Mouse (Mus musculus): ENCODE results near the gene Zfp46. TPM values are rescaled to one million over a fixed set of nuclear protein-coding genes. Genes with fewer than 3 reads are reported as not detected.

Gene Zfp46
- total and polyA plus RNA-seq, 3 experiments: 5.9 to 6.6 TPM; not detected in 1

DNA sequence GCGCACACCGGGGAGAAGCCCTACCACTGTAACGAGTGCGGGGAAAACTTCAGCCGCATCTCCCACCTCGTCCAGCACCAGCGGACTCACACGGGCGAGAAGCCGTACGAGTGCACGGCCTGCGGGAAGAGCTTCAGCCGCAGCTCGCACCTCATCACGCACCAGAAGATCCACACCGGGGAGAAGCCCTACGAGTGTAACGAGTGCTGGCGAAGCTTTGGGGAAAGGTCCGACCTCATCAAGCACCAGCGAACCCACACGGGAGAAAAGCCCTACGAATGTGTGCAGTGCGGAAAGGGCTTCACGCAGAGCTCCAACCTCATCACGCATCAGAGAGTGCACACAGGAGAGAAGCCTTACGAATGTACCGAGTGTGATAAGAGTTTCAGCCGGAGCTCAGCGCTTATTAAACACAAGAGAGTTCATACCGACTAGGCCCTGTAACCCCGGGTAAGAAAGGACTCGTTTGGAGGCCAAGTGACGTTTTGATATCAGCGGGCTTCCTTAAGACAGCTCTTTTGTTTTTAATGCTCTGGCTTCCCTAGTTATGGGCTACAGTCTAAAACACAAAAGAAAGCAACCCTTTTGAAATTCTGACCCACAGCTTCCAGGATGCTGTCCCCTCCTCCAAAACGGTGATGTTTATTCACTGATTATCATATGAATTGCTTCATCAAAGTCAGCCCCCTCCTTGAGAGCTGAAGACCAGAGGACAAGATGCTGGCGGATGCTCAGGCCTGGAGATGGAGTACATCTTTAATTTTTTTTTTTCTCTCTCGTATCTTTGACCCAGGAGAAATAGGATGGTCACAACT, 6.5 kb downstream of the Zfp46 start:
- peaks cover 4% of the 10 kb centered on the region for H3K79me2 ChIP-seq (ENCODE audit: control insufficient read depth, insufficient read depth, low read length, poor library complexity)
- no peaks in the 10 kb centered on the region for H3K9me3 ChIP-seq (replicated peaks; ENCODE audit: insufficient read depth, low read length)
- TF ChIP-seq ZC3H11A (IDR thresholded peaks at IDR 0.05; ENCODE audit: low read depth, low read length): no peak
- no peak for TF ChIP-seq MAX (IDR thresholded peaks at IDR 0.05; ENCODE audit: low read length)
- no peak for TF ChIP-seq ELF1 (IDR thresholded peaks at IDR 0.05; ENCODE audit: low read depth, low read length)
- TF ChIP-seq POLR2AphosphoS5 (IDR thresholded peaks at IDR 0.05; ENCODE audit: borderline replicate concordance, low read depth, low read length): no peak
- no peak for TF ChIP-seq MYB (IDR thresholded peaks at IDR 0.05; ENCODE audit: low read depth, low read length)
- peaks cover 0 to 4% of the 10 kb centered on the region in 2 experiments; a peak in 2 of 4 replicates for H3K4me1 ChIP-seq (ENCODE audit: control insufficient read depth in 1 of 2, insufficient read depth in 2 of 2, low read length in 2 of 2)
- no peak for DNase-seq (ENCODE audit: low read depth, low spot score)
- peaks cover 2 to 3% of the 10 kb centered on the region in 2 experiments; a peak in 2 of 4 replicates for H3K36me3 ChIP-seq (ENCODE audit: control insufficient read depth in 1 of 2, insufficient read depth in 2 of 2, low read length in 2 of 2)
- H3K27me3 ChIP-seq (ENCODE audit: control insufficient read depth in 1 of 2, insufficient read depth in 2 of 2, low read length in 2 of 2): no peaks in the 10 kb centered on the region
- no peak overlapping the region for H3K4me3 ChIP-seq (ENCODE audit: control insufficient read depth in 1 of 2, insufficient read depth in 1 of 2, low read depth in 2 of 2, low read length in 2 of 2)
- H3K9ac ChIP-seq (ENCODE audit: control insufficient read depth, low read depth, low read length, poor library complexity, severe bottlenecking): no peak overlapping the region
- no peak overlapping the region for H3K27ac ChIP-seq (ENCODE audit: control insufficient read depth, low read depth, low read length)

GRCm38 (mm10) chr4:136291692-136292091, 7.2 kb downstream of the Zfp46 start:
- Histone ChIP-seq H3K36me3 (ENCODE audit: control insufficient read depth in 1 of 2, insufficient read depth in 2 of 2, low read length in 2 of 2) (peaks cover under 1 to 2% of the 10 kb centered on the region in 2 experiments; a peak in 2 of 4 replicates), H3K4me1 (ENCODE audit: control insufficient read depth in 1 of 2, insufficient read depth in 2 of 2, low read length in 2 of 2) (peaks cover 0 to 1% of the 10 kb centered on the region in 2 experiments; a peak in 2 of 4 replicates), H3K79me2 (ENCODE audit: control insufficient read depth, insufficient read depth, low read length, poor library complexity) (0 out of 2 replicates have a peak, but pooled peaks cover under 1% of the 10 kb centered on the region), H3K27me3 (ENCODE audit: control insufficient read depth in 1 of 2, insufficient read depth in 2 of 2, low read length in 2 of 2) (no peaks in the 10 kb centered on the region), H3K4me3 (ENCODE audit: control insufficient read depth in 1 of 2, insufficient read depth in 1 of 2, low read depth in 2 of 2, low read length in 2 of 2) (no peak overlapping the region), H3K27ac (ENCODE audit: control insufficient read depth, low read depth, low read length) (no peak overlapping the region), H3K9ac (ENCODE audit: control insufficient read depth, low read depth, low read length, poor library complexity, severe bottlenecking) (no peak overlapping the region), H3K9me3 (replicated peaks; ENCODE audit: insufficient read depth, low read length) (no peaks in the 10 kb centered on the region)
- TF ChIP-seq TCF12 (IDR thresholded peaks at IDR 0.05; ENCODE audit: low read depth, low read length) (no peak), MXI1 (IDR thresholded peaks at IDR 0.05; ENCODE audit: low read depth, low read length) (no peak), MAZ (IDR thresholded peaks at IDR 0.05; ENCODE audit: low read depth, low read length) (no peak)
- no peak for DNase-seq (ENCODE audit: low read depth, low spot score)

- Histone ChIP-seq H3K27me3 (ENCODE audit: control insufficient read depth in 1 of 2, insufficient read depth in 2 of 2, low read length in 2 of 2) (no peaks in the 10 kb centered on the region), H3K4me3 (ENCODE audit: control insufficient read depth in 1 of 2, insufficient read depth in 1 of 2, low read depth in 2 of 2, low read length in 2 of 2) (no peak overlapping the region), H3K79me2 (ENCODE audit: control insufficient read depth, insufficient read depth, low read length, poor library complexity) (no peaks in the 10 kb centered on the region), H3K9ac (ENCODE audit: control insufficient read depth, low read depth, low read length, poor library complexity, severe bottlenecking) (no peak overlapping the region), H3K36me3 (ENCODE audit: control insufficient read depth in 1 of 2, insufficient read depth in 2 of 2, low read length in 2 of 2) (no peaks in the 10 kb centered on the region), H3K4me1 (ENCODE audit: control insufficient read depth in 1 of 2, insufficient read depth in 2 of 2, low read length in 2 of 2) (no peaks in the 10 kb centered on the region), H3K27ac (ENCODE audit: control insufficient read depth, low read depth, low read length) (no peak overlapping the region), H3K9me3 (replicated peaks; ENCODE audit: insufficient read depth, low read length) (no peaks in the 10 kb centered on the region)
- no peak for DNase-seq (ENCODE audit: low read depth, low spot score)
- TF ChIP-seq USF2 (IDR thresholded peaks at IDR 0.05; ENCODE audit: borderline replicate concordance in 1 of 2, insufficient read depth in 1 of 2, low read depth in 1 of 2, low read length in 2 of 2) (no peak), UBTF (IDR thresholded peaks at IDR 0.05; ENCODE audit: borderline replicate concordance, insufficient read depth, low read depth, low read length) (no peak), MEF2A (IDR thresholded peaks at IDR 0.05; ENCODE audit: extremely low read depth, insufficient replicate concordance, low read depth, low read length, poor library complexity, severe bottlenecking) (no peak), TAL1 (IDR thresholded peaks at IDR 0.05; ENCODE audit: low read length) (no peak), ETS1 (IDR thresholded peaks at IDR 0.05; ENCODE audit: low read depth, low read length) (no peak), ZNF384 (IDR thresholded peaks at IDR 0.05; ENCODE audit: low read depth, low read length) (no peak), GATA1 (IDR thresholded peaks at IDR 0.05; ENCODE audit: low read depth, low read length) (no peak), ZMIZ1 (IDR thresholded peaks at IDR 0.05; ENCODE audit: low read depth, low read length) (no peak)
These were observed 11.5 kb downstream of the Zfp46 start for GRCm38 (mm10) chr4:136295941-136296340.

All from MEL (cell line).